Mouse (Mus musculus) liver, embryonic 13.5 days (tissue): ENCODE data around the gene Pvalb. TPM values are rescaled to one million over a fixed set of nuclear protein-coding genes. Genes with fewer than 3 reads are reported as not detected.

Experiments
- ATAC-seq: fragments of 200-750 bp; cut with Nextera tagmentation; 2 replicates; pipeline ENCODE4 v1.8.0; 2017; ENCODE audit warnings: low read depth, mild to moderate bottlenecking, moderate number of reproducible peaks, moderate library complexity
- DNase-seq: peaks from one replicate; pipeline ENCODE4 v3.0.0; 2022
- H3K27ac ChIP-seq: fragments of 300-500 bp; sonication (generic); 2 replicates; pipeline ENCODE4 v1.5.1; 2015; ENCODE audit warnings: moderate library complexity, mild to moderate bottlenecking, inconsistent platforms
- H3K27me3 ChIP-seq: fragments of 300-500 bp; sonication (generic); 2 replicates; pipeline ENCODE4 v1.6.1; 2015; ENCODE audit warnings: mild to moderate bottlenecking, inconsistent platforms
- H3K36me3 ChIP-seq: fragments of 300-500 bp; sonication (generic); 2 replicates; pipeline ENCODE4 v1.6.1; 2015; ENCODE audit warnings: mild to moderate bottlenecking, inconsistent platforms
- H3K4me1 ChIP-seq: fragments of 300-500 bp; sonication (generic); replicated peaks from 2 replicates; pipeline ENCODE4 v1.6.1; 2015; ENCODE audit warnings: inconsistent platforms
- H3K4me2 ChIP-seq: fragments of 300-500 bp; sonication (generic); 2 replicates; pipeline ENCODE4 v1.6.1; 2015; ENCODE audit warnings: inconsistent platforms, mild to moderate bottlenecking, moderate library complexity
- H3K4me3 ChIP-seq: fragments of 300-500 bp; sonication (generic); replicated peaks from 2 replicates; pipeline ENCODE4 v1.5.1; 2015; ENCODE audit warnings: mild to moderate bottlenecking, inconsistent platforms
- H3K9ac ChIP-seq: fragments of 300-500 bp; sonication (generic); 2 replicates; pipeline ENCODE4 v1.6.1; 2015; ENCODE audit warnings: mild to moderate bottlenecking, inconsistent platforms
- H3K9me3 ChIP-seq: fragments of 300-500 bp; sonication (generic); replicated peaks from 2 replicates; pipeline ENCODE4 v1.6.1; 2016; ENCODE audit warnings: inconsistent platforms
- WGBS: fragments of 180-500 bp; shearing (Covaris S2); methylation state at CpG from one replicate; pipeline ENCODE4 v1.1.7; 2015; ENCODE audit not compliant: insufficient replicate concordance; 5-methylcytosine and 5-hydroxymethylcytosine counted together
- polyA plus RNA-seq: library from polyadenylated mRNA; unstranded; fragments of >200 nt; fragmentation: Nextera tagmentation; extraction: Ambion mirVana; gene quantifications from 2 replicates; pipeline ENCODE4 v1.2.1, GENCODE M21; 2015

Gene Pvalb
- polyA plus RNA-seq, 1 experiment from 2014 or later = not detected

GRCm38 (mm10) chr15:78157330-78157729 lies 48.9 kb downstream of the Pvalb start:
- no peak for ATAC-seq
- no peak for DNase-seq
- Histone ChIP-seq H3K27me3 (no peaks in the 10 kb centered on the region), H3K9me3 (no peaks in the 10 kb centered on the region), H3K4me1 (no peaks in the 10 kb centered on the region), H3K9ac (no peak overlapping the region), H3K36me3 (no peaks in the 10 kb centered on the region), H3K27ac (no peak overlapping the region), H3K4me3 (no peak overlapping the region), H3K4me2 (no peak overlapping the region)
- WGBS = 65% methylated on average over 8 of the region's 8 CpGs

GRCm38 (mm10) chr15:78155421-78155820 lies 50.8 kb downstream of the Pvalb start:
- Histone ChIP-seq H3K27me3 (no peaks in the 10 kb centered on the region), H3K4me2 (no peak overlapping the region), H3K36me3 (no peaks in the 10 kb centered on the region), H3K4me3 (no peak overlapping the region), H3K27ac (no peak overlapping the region), H3K9ac (no peak overlapping the region), H3K4me1 (no peaks in the 10 kb centered on the region), H3K9me3 (no peaks in the 10 kb centered on the region)
- WGBS = 65% methylated on average over 6 of the region's 6 CpGs
- DNase-seq (no peak), ATAC-seq (no peak)

GRCm38 (mm10) chr15:78153045-78153775 lies 53.0 kb downstream of the Pvalb start:
- H3K9ac ChIP-seq = no peak overlapping the region
- DNase-seq (no peak), ATAC-seq (no peak)
- H3K27me3 ChIP-seq = no peaks in the 10 kb centered on the region
- no peaks in the 10 kb centered on the region for H3K9me3 ChIP-seq
- H3K4me2 ChIP-seq = no peak overlapping the region
- H3K4me1 ChIP-seq = no peaks in the 10 kb centered on the region
- WGBS = 47% methylated on average over 11 of the region's 11 CpGs
- no peak overlapping the region for H3K4me3 ChIP-seq
- H3K27ac ChIP-seq = no peak overlapping the region
- no peaks in the 10 kb centered on the region for H3K36me3 ChIP-seq

DNA sequence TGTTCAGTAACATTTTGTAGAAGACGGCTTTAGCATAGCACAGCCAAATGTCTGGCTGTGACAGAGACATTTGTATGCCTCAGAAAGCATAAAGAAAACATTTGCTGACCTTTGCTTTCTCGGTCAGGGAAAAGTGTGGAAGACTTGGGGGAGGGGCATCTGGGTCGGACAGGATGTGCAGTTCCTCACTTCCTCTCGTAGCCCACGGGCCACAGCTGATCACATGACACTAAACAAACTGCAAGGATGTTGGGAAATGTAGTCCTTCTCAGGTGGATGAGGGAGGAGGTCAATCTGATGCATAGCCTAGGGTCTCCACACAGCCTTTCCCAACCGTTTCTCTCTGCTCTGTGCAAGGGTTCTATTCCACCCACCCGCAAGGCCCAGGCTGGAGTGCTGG lies 57.6 kb downstream of the Pvalb start:
- Histone ChIP-seq H3K36me3 (no peaks in the 10 kb centered on the region), H3K4me2 (no peak overlapping the region), H3K4me3 (no peak overlapping the region), H3K4me1 (no peaks in the 10 kb centered on the region), H3K27me3 (no peaks in the 10 kb centered on the region), H3K9ac (no peak overlapping the region), H3K27ac (no peak overlapping the region), H3K9me3 (no peaks in the 10 kb centered on the region)
- no peak for DNase-seq
- WGBS = 45% methylated on average over 7 of the region's 7 CpGs
- ATAC-seq = no peak

Other genes with a start within 250 kb of the Pvalb start
- gene Foxred2, start 249.7 kb downstream of the Pvalb start, polyA plus RNA-seq = 1.0 and 1.1 TPM in 2 replicates
- gene Eif3d, start 235.6 kb downstream of the Pvalb start, polyA plus RNA-seq = 200 and 222 TPM in 2 replicates
- gene Cacng2, start 86.4 kb downstream of the Pvalb start, polyA plus RNA-seq = not detected in 2 replicates
- gene Ift27, start 32.3 kb downstream of the Pvalb start, polyA plus RNA-seq = 45.7 and 45.9 TPM in 2 replicates
- 26.4 and 35.3 TPM in 2 replicates for gene Ncf4, start 38.4 kb upstream of the Pvalb start, polyA plus RNA-seq
- 0.54 and 0.83 TPM in 2 replicates for gene Csf2rb2, start 99.3 kb upstream of the Pvalb start, polyA plus RNA-seq
- gene Csf2rb, start 119.4 kb upstream of the Pvalb start, polyA plus RNA-seq = 3.3 and 3.8 TPM in 2 replicates
- gene Tex33, start 189.5 kb upstream of the Pvalb start, polyA plus RNA-seq = not detected in 2 replicates
- gene Tst, start 199.5 kb upstream of the Pvalb start, polyA plus RNA-seq = 105 and 109 TPM in 2 replicates
- gene Mpst, start 200.0 kb upstream of the Pvalb start, polyA plus RNA-seq = 3.8 and 4.2 TPM in 2 replicates
- gene Kctd17, start 222.2 kb upstream of the Pvalb start, polyA plus RNA-seq = 4.7 and 5.1 TPM in 2 replicates